Mouse (Mus musculus) hindbrain, embryonic 13.5 days (tissue): ENCODE results near the gene Tmprss9. TPM values are rescaled to one million over a fixed set of nuclear protein-coding genes. Genes with fewer than 3 reads are reported as not detected.
A peak's percentile ranks its signal among the peaks of the same experiment; 100 is the strongest.

ENCODE experiments used
- ATAC-seq: fragments of 200-750 bp; cut with Nextera tagmentation; 2 replicates; pipeline ENCODE4 v1.8.0; 2017; ENCODE audit warnings: moderate TSS enrichment; ENCODE audit not compliant: low FRiP score
- H3K27ac ChIP-seq: fragments of 300-500 bp; sonication (generic); 2 replicates; pipeline ENCODE4 v1.5.1; 2015; ENCODE audit warnings: inconsistent platforms, mild to moderate bottlenecking, moderate library complexity
- H3K27me3 ChIP-seq: fragments of 300-500 bp; sonication (generic); 2 replicates; pipeline ENCODE4 v1.6.1; 2015; ENCODE audit warnings: mild to moderate bottlenecking, inconsistent platforms
- H3K36me3 ChIP-seq: fragments of 300-500 bp; sonication (generic); 2 replicates; pipeline ENCODE4 v1.6.1; 2015; ENCODE audit warnings: mild to moderate bottlenecking, inconsistent platforms
- H3K4me1 ChIP-seq: fragments of 300-500 bp; sonication (generic); replicated peaks from 2 replicates; pipeline ENCODE4 v1.6.1; 2015; ENCODE audit warnings: inconsistent platforms
- H3K4me2 ChIP-seq: fragments of 300-500 bp; sonication (generic); 2 replicates; pipeline ENCODE4 v1.6.1; 2015; ENCODE audit warnings: inconsistent platforms, mild to moderate bottlenecking, moderate library complexity
- H3K4me3 ChIP-seq: fragments of 300-500 bp; sonication (generic); 2 replicates; pipeline ENCODE4 v1.5.1; 2015; ENCODE audit warnings: mild to moderate bottlenecking, inconsistent platforms
- H3K9ac ChIP-seq: fragments of 300-500 bp; sonication (generic); 2 replicates; pipeline ENCODE4 v1.6.1; 2015; ENCODE audit warnings: mild to moderate bottlenecking, inconsistent platforms
- H3K9me3 ChIP-seq: fragments of 300-500 bp; sonication (generic); 2 replicates; pipeline ENCODE4 v1.6.1; 2016; ENCODE audit warnings: inconsistent platforms
- WGBS: fragments of 180-500 bp; shearing (Covaris S2); methylation state at CpG from one replicate; pipeline ENCODE4 v1.1.7; 2015; 5-methylcytosine and 5-hydroxymethylcytosine counted together
- polyA plus RNA-seq: library from polyadenylated mRNA; unstranded; fragments of >200 nt; fragmentation: Nextera tagmentation; extraction: Ambion mirVana; gene quantifications from 2 replicates; pipeline ENCODE4 v1.2.1, GENCODE M21; 2015

Gene Tmprss9
- polyA plus RNA-seq, 1 experiment from 2014 or later: 0.13 TPM

GRCm38 (mm10) chr10:80936135-80936809, 64.6 kb downstream of the Tmprss9 start:
- Histone ChIP-seq H3K9ac (peak overlapping the region; percentile 49), H3K27me3 (peaks cover 91% of the 10 kb centered on the region)
- under 1% methylated on average over 37 of the region's 37 CpGs for WGBS

GRCm38 (mm10) chr10:80936810-80937164, 65.1 kb downstream of the Tmprss9 start:
- peaks cover 90% of the 10 kb centered on the region for H3K27me3 ChIP-seq
- H3K27ac ChIP-seq: peak overlapping the region; percentile 60; the same call in 1 of the 2 replicates
- 15% methylated on average over 6 of the region's 6 CpGs for WGBS
- H3K4me3 ChIP-seq: peak overlapping the region; percentile 15; the same call in 1 of the 2 replicates
- peaks cover 91% of the 10 kb centered on the region for H3K4me1 ChIP-seq
- peak overlapping the region; percentile 50 for H3K4me2 ChIP-seq
- peak overlapping the region; percentile 49 for H3K9ac ChIP-seq
- ATAC-seq: 0 out of 2 replicates have a peak, but pooled peaks have one; percentile 8
- H3K36me3 ChIP-seq: no peaks in the 10 kb centered on the region
- H3K9me3 ChIP-seq: no peaks in the 10 kb centered on the region

More at GRCm38 (mm10) chr10:80936135-80936809, 64.6 kb downstream of the Tmprss9 start:
- Histone ChIP-seq H3K9me3 (no peaks in the 10 kb centered on the region), H3K4me2 (peak overlapping the region; percentile 50), H3K27ac (peak overlapping the region; percentile 58), H3K4me1 (peaks cover 96% of the 10 kb centered on the region), H3K4me3 (peak overlapping the region; percentile 15; the same call in 1 of the 2 replicates), H3K36me3 (no peaks in the 10 kb centered on the region)
- ATAC-seq: 0 out of 2 replicates have a peak, but pooled peaks have one; percentile 1

GRCm38 (mm10) chr10:80937646-80938045, 66.0 kb downstream of the Tmprss9 start:
- Histone ChIP-seq H3K4me3 (no peak overlapping the region), H3K9me3 (no peaks in the 10 kb centered on the region), H3K27ac (0 out of 2 replicates have a peak overlapping the region, but pooled peaks have one; percentile 60), H3K27me3 (peaks cover 83% of the 10 kb centered on the region), H3K4me1 (peaks cover 82% of the 10 kb centered on the region), H3K36me3 (no peaks in the 10 kb centered on the region), H3K4me2 (0 out of 2 replicates have a peak overlapping the region, but pooled peaks have one; percentile 15), H3K9ac (0 out of 2 replicates have a peak overlapping the region, but pooled peaks have one; percentile 4)
- 22% methylated on average over 8 of the region's 8 CpGs for WGBS
- ATAC-seq: no peak

- ATAC-seq: peak; percentile 41; the same call in 1 of the 2 replicates
- peaks cover 69% of the 10 kb centered on the region for H3K4me1 ChIP-seq
- no peaks in the 10 kb centered on the region for H3K36me3 ChIP-seq
- WGBS: 10% methylated on average over 15 of the region's 15 CpGs
- H3K4me2 ChIP-seq: peak overlapping the region; percentile 66
- no peaks in the 10 kb centered on the region for H3K9me3 ChIP-seq
- peaks cover 72% of the 10 kb centered on the region for H3K27me3 ChIP-seq
- peak overlapping the region; percentile 36 for H3K4me3 ChIP-seq
- peak overlapping the region; percentile 69 for H3K27ac ChIP-seq
- peak overlapping the region; percentile 66 for H3K9ac ChIP-seq
Measured at GRCm38 (mm10) chr10:80938831-80939550, 67.3 kb downstream of the Tmprss9 start.

- peak overlapping the region; percentile 66 for H3K4me2 ChIP-seq
- H3K4me1 ChIP-seq: peaks cover 62% of the 10 kb centered on the region
- 5% methylated on average over 28 of the region's 28 CpGs for WGBS
- peaks cover 65% of the 10 kb centered on the region for H3K27me3 ChIP-seq
- peak; percentile 52 for ATAC-seq
- peak overlapping the region; percentile 36 for H3K4me3 ChIP-seq
- no peaks in the 10 kb centered on the region for H3K36me3 ChIP-seq
- no peaks in the 10 kb centered on the region for H3K9me3 ChIP-seq
- peak overlapping the region; percentile 66 for H3K9ac ChIP-seq
- peak overlapping the region; percentile 69 for H3K27ac ChIP-seq
Measured at GRCm38 (mm10) chr10:80939671-80940070, 68.0 kb downstream of the Tmprss9 start.

- Histone ChIP-seq H3K4me3 (peak overlapping the region; percentile 36), H3K27ac (peak overlapping the region; percentile 69), H3K9ac (peak overlapping the region; percentile 66), H3K27me3 (peaks cover 58% of the 10 kb centered on the region), H3K4me1 (peaks cover 55% of the 10 kb centered on the region), H3K36me3 (no peaks in the 10 kb centered on the region), H3K9me3 (no peaks in the 10 kb centered on the region), H3K4me2 (peak overlapping the region; percentile 66)
- WGBS: 43% methylated on average over 8 of the region's 8 CpGs
- ATAC-seq: no peak
Measured at GRCm38 (mm10) chr10:80940320-80940987, 68.8 kb downstream of the Tmprss9 start.

GRCm38 (mm10) chr10:80940988-80941347, 69.3 kb downstream of the Tmprss9 start:
- Histone ChIP-seq H3K9me3 (no peaks in the 10 kb centered on the region), H3K4me2 (no peak overlapping the region), H3K27me3 (peaks cover 53% of the 10 kb centered on the region), H3K4me1 (peaks cover 50% of the 10 kb centered on the region), H3K9ac (peak overlapping the region; percentile 35; the same call in 1 of the 2 replicates), H3K4me3 (no peak overlapping the region), H3K36me3 (no peaks in the 10 kb centered on the region), H3K27ac (no peak overlapping the region)
- ATAC-seq: no peak
- WGBS: 90% methylated on average over 2 of the region's 2 CpGs

GRCm38 (mm10) chr10:80942919-80943318, 71.3 kb downstream of the Tmprss9 start:
- H3K27ac ChIP-seq: no peak overlapping the region
- peaks cover 33% of the 10 kb centered on the region for H3K27me3 ChIP-seq
- peaks cover 34% of the 10 kb centered on the region for H3K4me1 ChIP-seq
- no peak overlapping the region for H3K9ac ChIP-seq
- 61% methylated on average over 8 of the region's 8 CpGs for WGBS
- H3K4me3 ChIP-seq: no peak overlapping the region
- no peaks in the 10 kb centered on the region for H3K9me3 ChIP-seq
- no peaks in the 10 kb centered on the region for H3K36me3 ChIP-seq
- no peak for ATAC-seq
- no peak overlapping the region for H3K4me2 ChIP-seq

- no peaks in the 10 kb centered on the region for H3K9me3 ChIP-seq
- H3K36me3 ChIP-seq: no peaks in the 10 kb centered on the region
- H3K4me1 ChIP-seq: peaks cover 29% of the 10 kb centered on the region
- ATAC-seq: no peak
- no peak overlapping the region for H3K4me2 ChIP-seq
- H3K9ac ChIP-seq: no peak overlapping the region
- no peak overlapping the region for H3K4me3 ChIP-seq
- peaks cover 25% of the 10 kb centered on the region for H3K27me3 ChIP-seq
- 86% methylated on average over 9 of the region's 9 CpGs for WGBS
- no peak overlapping the region for H3K27ac ChIP-seq
Measured at GRCm38 (mm10) chr10:80943701-80944100, 72.1 kb downstream of the Tmprss9 start.

GRCm38 (mm10) chr10:80944231-80944630, 72.6 kb downstream of the Tmprss9 start:
- H3K9ac ChIP-seq: no peak overlapping the region
- 89% methylated on average over 5 of the region's 5 CpGs for WGBS
- H3K9me3 ChIP-seq: no peaks in the 10 kb centered on the region
- H3K4me3 ChIP-seq: no peak overlapping the region
- peaks cover 24% of the 10 kb centered on the region for H3K4me1 ChIP-seq
- peaks cover 20% of the 10 kb centered on the region for H3K27me3 ChIP-seq
- H3K36me3 ChIP-seq: no peaks in the 10 kb centered on the region
- no peak for ATAC-seq
- no peak overlapping the region for H3K4me2 ChIP-seq
- no peak overlapping the region for H3K27ac ChIP-seq

GRCm38 (mm10) chr10:80946684-80947437, 75.2 kb downstream of the Tmprss9 start:
- ATAC-seq: no peak
- Histone ChIP-seq H3K4me1 (peaks cover 7% of the 10 kb centered on the region; the same call in 1 of the 2 replicates), H3K4me3 (no peak overlapping the region), H3K27me3 (peaks cover 12% of the 10 kb centered on the region; the same call in 1 of the 2 replicates), H3K4me2 (no peak overlapping the region), H3K9me3 (no peaks in the 10 kb centered on the region), H3K9ac (no peak overlapping the region), H3K36me3 (no peaks in the 10 kb centered on the region), H3K27ac (no peak overlapping the region)
- 64% methylated on average over 14 of the region's 14 CpGs for WGBS
